Mouse (Mus musculus) intestine, postnatal 0 days (tissue): ENCODE data around the gene Irf8. TPM values are rescaled to one million over a fixed set of nuclear protein-coding genes. Genes with fewer than 3 reads are reported as not detected.

ENCODE experiments used
- ATAC-seq: fragments of 200-750 bp; cut with Nextera tagmentation; 2 replicates; pipeline ENCODE4 v1.8.0; 2017; ENCODE audit warnings: mild to moderate bottlenecking, moderate TSS enrichment, moderate library complexity
- H3K27ac ChIP-seq: fragments of 300-500 bp; sonication (generic); 2 replicates; pipeline ENCODE4 v1.5.1; 2014; ENCODE audit warnings: mild to moderate bottlenecking, low read depth, low read length, moderate library complexity
- H3K27me3 ChIP-seq: fragments of 300-500 bp; sonication (generic); replicated peaks from 2 replicates; pipeline ENCODE4 v1.6.1; 2014; ENCODE audit warnings: low read length, mixed read lengths; ENCODE audit not compliant: control insufficient read depth, insufficient read depth
- H3K36me3 ChIP-seq: fragments of 300-500 bp; sonication (generic); 2 replicates; pipeline ENCODE4 v1.6.1; 2014; ENCODE audit warnings: mild to moderate bottlenecking, moderate library complexity; ENCODE audit not compliant: control insufficient read depth, insufficient read depth
- H3K4me1 ChIP-seq: fragments of 300-500 bp; sonication (generic); replicated peaks from 2 replicates; pipeline ENCODE4 v1.6.1; 2014; ENCODE audit warnings: antibody characterized with exemption, low read length, mixed read lengths; ENCODE audit not compliant: control insufficient read depth, insufficient read depth
- H3K4me2 ChIP-seq: fragments of 300-500 bp; sonication (generic); replicated peaks from 2 replicates; pipeline ENCODE4 v1.6.1; 2014; ENCODE audit warnings: low read depth, mild to moderate bottlenecking, moderate library complexity
- H3K4me3 ChIP-seq: fragments of 300-500 bp; sonication (generic); 2 replicates; pipeline ENCODE4 v1.5.1; 2014; ENCODE audit warnings: low read depth, low read length
- H3K9ac ChIP-seq: fragments of 300-500 bp; sonication (generic); 2 replicates; pipeline ENCODE4 v1.6.1; 2014; ENCODE audit warnings: mild to moderate bottlenecking, low read depth, low read length
- H3K9me3 ChIP-seq: fragments of 300-500 bp; sonication (generic); 2 replicates; pipeline ENCODE4 v1.6.1; 2016; ENCODE audit warnings: mixed run types; ENCODE audit not compliant: control insufficient read depth
- CTCF ChIP-seq: sonication (generic); IDR thresholded peaks from 2 replicates; pipeline ENCODE4 v1.5.1; 2016; ENCODE audit warnings: low read depth, mild to moderate bottlenecking, control low read depth, antibody characterized with exemption, moderate library complexity
- WGBS: fragments of 180-500 bp; shearing (Covaris S2); extraction: QIAGEN DNeasy Blood & Tissue Kit; methylation state at CpG from one replicate; pipeline ENCODE4 v1.1.7; 2014; 5-methylcytosine and 5-hydroxymethylcytosine counted together
- polyA plus RNA-seq: library from polyadenylated mRNA; unstranded; fragments of >200 nt; fragmentation: Nextera tagmentation; extraction: Ambion mirVana; gene quantifications from 2 replicates; pipeline ENCODE4 v1.2.1, GENCODE M21; 2015

Irf8 gene
- polyA plus RNA-seq, 1 experiment from 2014 or later, result 79.5 TPM

- peak; percentile 35 for ATAC-seq
- 57% methylated on average over 9 of the region's 9 CpGs for WGBS
- H3K36me3 ChIP-seq, result peaks cover 73% of the 10 kb centered on the region
- H3K9me3 ChIP-seq, result no peaks in the 10 kb centered on the region
- H3K4me1 ChIP-seq, result peaks cover 8% of the 10 kb centered on the region
- H3K9ac ChIP-seq, result no peak overlapping the region
- TF ChIP-seq CTCF, result no peak
- H3K27ac ChIP-seq, result peak overlapping the region; percentile 52; the same call in 1 of the 2 replicates
- no peak overlapping the region for H3K4me3 ChIP-seq
- no peak overlapping the region for H3K4me2 ChIP-seq
- H3K27me3 ChIP-seq, result no peaks in the 10 kb centered on the region
These were observed 14.5 kb downstream of the Irf8 start for GRCm38 (mm10) chr8:120750616-120751015.

DNA sequence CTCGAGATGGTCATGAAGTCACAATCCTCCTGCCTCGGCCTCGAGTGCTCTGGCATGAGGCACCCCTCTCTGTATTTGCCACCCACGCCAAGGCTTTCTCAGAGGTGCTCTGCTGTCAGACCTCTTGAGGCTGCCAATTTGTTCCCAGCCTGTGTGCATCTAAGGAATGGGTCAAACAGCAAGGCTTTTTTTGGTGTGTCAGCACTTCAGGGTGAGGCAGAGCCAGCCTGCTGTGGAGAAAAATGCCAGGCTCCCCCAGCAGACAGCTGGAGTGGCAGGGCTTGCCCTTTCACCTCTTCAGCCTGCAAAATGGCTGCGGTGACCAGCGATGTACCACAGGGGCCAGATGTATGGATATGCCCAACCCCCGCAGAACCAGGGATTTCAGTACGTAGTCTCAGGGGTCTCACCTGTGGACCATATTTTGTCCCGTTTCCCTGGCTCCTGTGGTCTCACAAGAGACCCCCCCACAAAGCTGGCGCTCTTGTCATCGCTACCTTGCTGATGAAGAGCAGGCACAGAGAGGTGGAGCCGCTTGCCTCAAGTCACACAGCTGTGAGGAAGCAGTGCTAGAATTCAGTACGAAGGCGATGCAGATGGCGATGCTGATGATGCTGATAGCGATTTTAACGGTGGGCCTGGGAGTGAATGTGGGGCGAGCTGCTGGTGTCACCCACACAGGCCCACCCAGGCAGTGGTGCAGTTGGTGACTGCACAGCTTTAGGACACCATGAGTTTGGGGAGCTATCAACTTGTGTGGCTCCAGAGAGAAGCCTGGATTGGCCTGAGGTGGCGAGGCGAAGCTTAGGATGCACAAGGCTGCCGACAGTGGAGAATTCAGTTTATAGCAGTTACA, 15.3 kb downstream of the Irf8 start:
- Histone ChIP-seq H3K4me2 (peak overlapping the region; percentile 24), H3K4me3 (no peak overlapping the region), H3K9me3 (no peaks in the 10 kb centered on the region), H3K9ac (peak overlapping the region; percentile 34; the same call in 1 of the 2 replicates), H3K4me1 (peaks cover 8% of the 10 kb centered on the region), H3K27ac (peak overlapping the region; percentile 74), H3K27me3 (no peaks in the 10 kb centered on the region), H3K36me3 (peaks cover 72% of the 10 kb centered on the region)
- no peak for ATAC-seq
- TF ChIP-seq CTCF, result peak; percentile 38
- 63% methylated on average over 21 of the region's 21 CpGs for WGBS

- no peak overlapping the region for H3K4me3 ChIP-seq
- ATAC-seq, result peak; percentile 65
- H3K4me1 ChIP-seq, result peaks cover 8% of the 10 kb centered on the region
- H3K9ac ChIP-seq, result peak overlapping the region; percentile 34; the same call in 1 of the 2 replicates
- 0% methylated on average over 12 of the region's 12 CpGs for WGBS
- H3K27ac ChIP-seq, result peak overlapping the region; percentile 74; the same call in 1 of the 2 replicates
- no peaks in the 10 kb centered on the region for H3K9me3 ChIP-seq
- peak overlapping the region; percentile 24; the same call in 1 of the 2 replicates for H3K4me2 ChIP-seq
- no peaks in the 10 kb centered on the region for H3K27me3 ChIP-seq
- H3K36me3 ChIP-seq, result peaks cover 66% of the 10 kb centered on the region
- TF ChIP-seq CTCF, result no peak
These were observed 15.9 kb downstream of the Irf8 start for GRCm38 (mm10) chr8:120752082-120752452.

DNA sequence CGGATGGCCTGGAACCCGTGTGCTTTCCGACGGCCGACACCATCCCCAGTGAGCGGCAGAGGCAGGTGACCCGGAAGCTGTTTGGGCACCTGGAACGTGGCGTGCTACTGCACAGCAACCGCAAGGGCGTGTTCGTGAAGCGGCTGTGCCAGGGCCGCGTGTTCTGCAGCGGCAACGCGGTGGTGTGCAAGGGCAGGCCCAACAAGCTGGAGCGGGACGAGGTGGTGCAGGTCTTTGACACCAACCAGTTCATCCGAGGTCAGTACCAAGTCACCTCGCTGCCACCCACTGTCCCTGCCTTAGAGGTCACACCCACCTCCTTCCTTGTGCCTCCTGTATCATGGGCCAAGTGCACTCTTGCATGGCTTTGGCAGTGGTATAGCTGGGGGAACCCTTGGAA, 17.3 kb downstream of the Irf8 start:
- Histone ChIP-seq H3K27me3 (no peaks in the 10 kb centered on the region), H3K4me3 (no peak overlapping the region), H3K4me1 (peaks cover 8% of the 10 kb centered on the region), H3K9me3 (no peaks in the 10 kb centered on the region), H3K27ac (no peak overlapping the region), H3K36me3 (peaks cover 52% of the 10 kb centered on the region), H3K4me2 (no peak overlapping the region), H3K9ac (no peak overlapping the region)
- TF ChIP-seq CTCF, result no peak
- no peak for ATAC-seq
- WGBS, result 94% methylated on average over 22 of the region's 22 CpGs

DNA sequence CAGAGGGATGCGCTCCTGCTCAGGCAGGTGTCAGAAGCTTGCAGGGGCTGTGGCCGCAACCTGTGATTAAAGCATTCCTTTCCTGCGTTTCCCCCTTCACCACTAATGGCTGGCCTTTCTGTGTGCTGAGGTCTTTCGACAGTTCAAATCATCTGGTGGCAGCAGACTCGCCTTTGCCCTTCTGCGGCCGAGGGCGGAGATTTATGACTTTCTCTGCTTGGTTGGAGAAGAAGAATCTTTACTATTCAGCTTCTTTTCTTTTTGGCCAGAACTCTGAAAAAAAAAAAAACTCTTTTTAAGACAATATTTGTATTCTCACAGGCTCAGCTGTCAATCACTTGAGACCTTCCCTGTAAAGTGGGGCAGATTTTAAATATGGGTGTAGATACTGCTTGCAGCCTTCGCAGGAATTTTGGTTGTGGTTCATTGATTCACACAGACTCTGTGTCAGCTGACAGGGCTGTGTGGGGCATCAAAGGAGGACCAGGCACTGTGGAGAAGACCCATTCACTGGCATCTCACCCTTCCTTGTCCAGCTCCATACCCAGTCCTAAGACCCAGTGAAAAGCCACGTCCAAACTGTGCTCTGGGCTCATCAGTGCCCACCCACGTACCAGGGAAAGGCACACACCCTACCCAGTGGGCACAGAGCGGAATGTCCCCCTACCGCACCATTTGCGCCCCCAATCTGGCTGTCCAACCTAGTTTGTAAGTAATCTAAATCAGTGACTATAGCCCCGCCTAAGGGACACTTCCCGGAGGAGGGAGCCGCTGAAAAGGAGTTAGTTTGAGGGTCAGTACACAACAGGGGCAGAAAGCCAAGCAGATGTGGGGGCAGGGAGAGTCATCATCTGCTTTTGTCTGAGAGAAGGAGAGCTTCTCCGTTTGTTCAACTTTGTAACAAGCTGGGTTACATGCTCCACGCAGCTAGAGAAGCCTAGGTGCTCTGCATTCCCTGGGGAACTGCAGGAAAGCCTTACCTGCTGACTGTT, 19.4 kb downstream of the Irf8 start:
- ATAC-seq, result no peak
- TF ChIP-seq CTCF, result no peak
- Histone ChIP-seq H3K4me3 (no peak overlapping the region), H3K27me3 (no peaks in the 10 kb centered on the region), H3K36me3 (peaks cover 38% of the 10 kb centered on the region; the same call in 1 of the 2 replicates), H3K4me1 (peaks cover 8% of the 10 kb centered on the region), H3K27ac (no peak overlapping the region), H3K9ac (no peak overlapping the region), H3K4me2 (no peak overlapping the region), H3K9me3 (no peaks in the 10 kb centered on the region)
- WGBS, result 55% methylated on average over 19 of the region's 19 CpGs

GRCm38 (mm10) chr8:120758005-120758404, 21.8 kb downstream of the Irf8 start:
- ATAC-seq, result no peak
- Histone ChIP-seq H3K27me3 (no peaks in the 10 kb centered on the region), H3K4me2 (no peak overlapping the region), H3K4me3 (no peak overlapping the region), H3K4me1 (no peaks in the 10 kb centered on the region; the same call in 1 of the 2 replicates), H3K9ac (no peak overlapping the region), H3K36me3 (peaks cover 32% of the 10 kb centered on the region; the same call in 1 of the 2 replicates), H3K27ac (no peak overlapping the region), H3K9me3 (no peaks in the 10 kb centered on the region)
- 61% methylated on average over 4 of the region's 4 CpGs for WGBS
- no peak for TF ChIP-seq CTCF
